Mouse (Mus musculus): ENCODE measurements at regions not wholly inside any gene's neighbourhood (a gene's known extent, or its start where the extent isn't known, plus 50 kb on each side); places are given as distances from the start of the nearest gene placed in this dataset.
A peak's percentile ranks its signal among the peaks of the same experiment; 100 is the strongest.
"Not testable (repeated sequence)": the region's sequence is repeated elsewhere in the genome, so short reads cannot be mapped to it uniquely, and the experiment has no call there.

- ATAC-seq = no peak
These were observed 58.7 kb upstream of the Olig3 start for GRCm38 (mm10) chr10:19297669-19298068.

- no peak for ATAC-seq
These were observed 60.8 kb upstream of the Olig3 start for GRCm38 (mm10) chr10:19295388-19296013.

GRCm38 (mm10) chr10:19291474-19291873, 64.9 kb upstream of the Olig3 start:
- no peak for ATAC-seq

GRCm38 (mm10) chr10:19291039-19291438, 65.3 kb upstream of the Olig3 start:
- not testable (repeated sequence) for ATAC-seq

- no peak for ATAC-seq
These were observed 74.2 kb upstream of the Olig3 start for GRCm38 (mm10) chr10:19282166-19282565.

GRCm38 (mm10) chr10:19281021-19281420, 75.3 kb upstream of the Olig3 start:
- no peak for ATAC-seq

GRCm38 (mm10) chr10:19278189-19278842, 78.0 kb upstream of the Olig3 start:
- no peak for ATAC-seq

GRCm38 (mm10) chr10:19277103-19277827, 79.1 kb upstream of the Olig3 start:
- no peak for ATAC-seq

GRCm38 (mm10) chr10:19274985-19275384, 81.3 kb upstream of the Olig3 start:
- ATAC-seq = no peak

GRCm38 (mm10) chr10:19269418-19269817, 86.9 kb upstream of the Olig3 start:
- ATAC-seq = no peak

- peak; percentile 23 for ATAC-seq
These were observed 88.3 kb upstream of the Olig3 start for GRCm38 (mm10) chr10:19268051-19268450.

GRCm38 (mm10) chr10:19240102-19240759, 116.1 kb upstream of the Olig3 start:
- peak; percentile 90 for ATAC-seq

GRCm38 (mm10) chr10:19216240-19216639, 140.1 kb upstream of the Olig3 start:
- no peak for ATAC-seq

GRCm38 (mm10) chr10:19209751-19210150, 146.6 kb upstream of the Olig3 start:
- peak; percentile 97 for ATAC-seq

GRCm38 (mm10) chr10:19208101-19208722, 148.1 kb upstream of the Olig3 start:
- ATAC-seq = no peak

GRCm38 (mm10) chr10:19207505-19207904, 148.8 kb upstream of the Olig3 start:
- ATAC-seq = no peak

GRCm38 (mm10) chr10:19200311-19200710, 156.0 kb upstream of the Olig3 start:
- no peak for ATAC-seq

- ATAC-seq = peak; percentile 33
These were observed 160.7 kb upstream of the Olig3 start for GRCm38 (mm10) chr10:19195676-19196075.

- ATAC-seq = peak; percentile 13
These were observed 161.7 kb upstream of the Olig3 start for GRCm38 (mm10) chr10:19194646-19195045.

- ATAC-seq = peak; percentile 54
These were observed 163.2 kb upstream of the Olig3 start for GRCm38 (mm10) chr10:19192971-19193758.

GRCm38 (mm10) chr10:19192221-19192620, 164.1 kb upstream of the Olig3 start:
- peak; percentile 23 for ATAC-seq

Measured in CD4-positive, CD25-positive, alpha-beta regulatory T cell, adult 4 months (primary cell).